Mouse (Mus musculus) lung, adult 2 months (tissue): ENCODE data around the gene Ddr2.

Source experiments
- CTCF ChIP-seq: fragments of 200-500 bp; IDR thresholded peaks from 2 replicates; pipeline ENCODE4 v1.5.1; 2011; ENCODE audit warnings: mild to moderate bottlenecking, low read length, control low read depth; ENCODE audit not compliant: insufficient read depth
- POLR2A ChIP-seq: fragments of 200-500 bp; IDR thresholded peaks from 2 replicates; pipeline ENCODE4 v1.6.1; 2011; ENCODE audit warnings: low read depth, mild to moderate bottlenecking, control low read depth, low read length, borderline replicate concordance; ENCODE audit errors: extremely low read depth

DNA sequence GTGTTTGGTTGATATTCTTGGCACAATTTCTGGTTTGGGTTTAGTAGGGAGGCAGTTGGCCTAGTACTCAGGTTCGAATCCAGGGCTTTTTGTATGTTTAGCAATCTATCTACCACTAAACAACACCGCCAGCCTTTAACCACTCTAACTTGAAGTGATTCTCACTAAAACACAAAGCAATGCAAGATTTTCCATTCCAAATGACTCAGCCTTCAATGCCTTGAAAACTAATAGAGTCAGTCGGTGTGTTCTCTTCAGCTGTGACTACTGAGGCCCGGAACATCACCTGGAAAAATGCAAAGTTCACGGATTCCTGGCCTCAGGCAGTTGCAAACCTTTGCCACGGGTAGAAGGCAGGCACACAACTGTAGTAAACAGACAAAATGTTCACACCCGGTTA, 178.9 kb downstream of the Ddr2 start:
- TF ChIP-seq CTCF (no peak), POLR2A (no peak)
